Mouse (Mus musculus) brain, adult 2 months (tissue): ENCODE measurements around the gene H2-Q10.

Experiments
- DNase-seq: peaks from one replicate; pipeline ENCODE4 v3.0.0; 2011; ENCODE audit warnings: low read depth, low spot score

H2-Q10 gene

DNA sequence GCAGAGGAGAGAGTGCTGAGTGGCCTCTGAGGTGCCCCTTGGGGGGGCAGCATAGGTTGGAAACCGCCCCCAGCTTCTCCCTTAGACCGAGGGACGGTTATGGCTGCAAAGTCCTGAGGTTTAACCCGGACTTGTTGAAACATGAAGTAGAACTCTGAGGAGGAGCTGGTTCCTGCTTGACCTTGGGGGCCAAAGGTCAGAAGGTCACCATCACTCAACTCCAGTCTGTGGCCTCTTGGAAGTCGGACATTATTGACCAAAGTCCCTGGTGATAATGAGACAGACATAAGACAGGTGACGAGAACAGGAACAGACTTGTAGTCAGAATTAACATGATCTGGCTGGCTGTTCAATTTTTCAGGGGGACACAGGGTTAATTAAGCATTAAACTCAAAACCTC lies 44.9 kb downstream of the H2-Q10 start:
- DNase-seq = no peak

DNA sequence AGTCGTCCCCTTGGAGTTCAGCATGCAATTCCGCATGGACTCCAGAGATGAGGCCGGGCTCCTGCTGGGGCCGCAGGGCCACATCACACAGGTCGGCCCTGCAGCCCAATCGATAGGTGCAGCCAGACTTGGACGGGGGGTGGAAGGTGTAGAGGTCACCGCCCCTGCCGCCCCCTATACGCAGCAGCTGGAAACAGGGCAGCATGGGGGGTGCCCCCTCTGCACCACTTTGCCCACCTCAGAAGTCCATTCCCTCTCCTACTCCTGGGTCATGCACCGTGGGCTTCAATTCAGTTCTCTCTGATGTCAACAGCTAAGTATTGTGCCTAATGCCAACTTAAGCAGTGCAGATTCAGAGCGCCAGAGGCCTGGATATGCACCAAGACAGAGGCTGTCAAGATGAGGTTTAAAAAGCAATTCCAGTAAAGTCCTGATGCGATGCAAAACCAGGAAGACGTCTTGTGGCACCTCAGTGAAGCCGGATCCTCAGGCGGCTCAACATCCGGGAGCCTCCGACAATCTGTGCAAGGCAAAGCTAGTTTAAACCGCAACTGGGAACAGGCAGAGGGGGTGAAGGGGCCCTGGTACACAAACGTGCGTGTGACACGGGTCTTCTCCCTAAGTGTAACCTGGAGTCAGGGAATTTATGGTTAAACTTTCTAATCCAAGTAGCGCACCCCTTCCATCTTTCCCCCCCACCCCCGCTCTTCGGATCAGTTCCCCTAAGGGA lies 46.2 kb downstream of the H2-Q10 start:
- peak; percentile 45 for DNase-seq

DNA sequence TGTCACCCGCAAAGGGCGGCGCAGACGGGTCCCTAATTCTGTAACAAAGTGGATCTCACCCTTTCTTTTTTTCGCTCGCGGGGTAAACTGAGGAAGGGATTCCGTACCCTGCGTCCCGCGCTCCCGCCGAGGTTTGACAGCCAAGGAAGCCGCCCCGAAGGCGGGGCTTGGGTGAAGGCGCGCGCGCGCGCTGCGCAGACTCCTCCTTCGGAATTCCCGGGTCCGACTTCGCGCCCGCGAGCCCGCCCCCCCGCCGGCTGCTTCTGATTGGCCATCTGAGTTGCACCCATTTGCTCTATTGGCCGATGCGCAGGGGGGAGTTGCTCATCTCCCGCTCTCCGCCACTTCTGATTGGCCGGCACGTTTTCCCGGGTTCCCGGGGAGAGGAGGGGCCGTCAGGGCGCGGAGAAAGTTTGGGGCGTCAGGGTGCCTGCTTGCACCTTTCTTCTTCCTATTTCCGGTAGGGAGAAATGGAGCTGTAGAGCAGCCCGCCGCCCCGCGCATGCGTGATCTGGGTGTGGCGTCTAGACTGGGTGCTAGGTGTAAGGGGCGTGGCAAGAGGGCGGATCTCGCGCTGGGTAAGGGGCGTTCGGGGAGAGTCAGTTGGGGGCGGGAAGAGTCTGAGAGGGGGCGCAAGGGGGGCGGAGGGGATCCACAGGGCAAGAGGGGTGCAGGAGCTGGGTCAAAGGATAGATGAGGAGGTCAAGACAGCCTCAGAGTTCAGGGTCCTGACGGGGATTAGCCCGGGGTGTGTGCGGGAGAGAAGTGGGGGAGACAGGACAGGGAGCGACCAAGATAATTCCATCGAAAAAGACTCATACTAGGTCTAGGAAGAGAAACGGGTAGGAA lies 47.0 kb downstream of the H2-Q10 start, which contains the start of the genes Tcf19 and Cchcr1:
Gene Tcf19, minus strand, starts transcription at position 173 of the 849 bp plus-strand sequence.
Gene Cchcr1, plus strand, starts transcription at position 449 of the 849 bp plus-strand sequence.
- peak; percentile 96 for DNase-seq

DNA sequence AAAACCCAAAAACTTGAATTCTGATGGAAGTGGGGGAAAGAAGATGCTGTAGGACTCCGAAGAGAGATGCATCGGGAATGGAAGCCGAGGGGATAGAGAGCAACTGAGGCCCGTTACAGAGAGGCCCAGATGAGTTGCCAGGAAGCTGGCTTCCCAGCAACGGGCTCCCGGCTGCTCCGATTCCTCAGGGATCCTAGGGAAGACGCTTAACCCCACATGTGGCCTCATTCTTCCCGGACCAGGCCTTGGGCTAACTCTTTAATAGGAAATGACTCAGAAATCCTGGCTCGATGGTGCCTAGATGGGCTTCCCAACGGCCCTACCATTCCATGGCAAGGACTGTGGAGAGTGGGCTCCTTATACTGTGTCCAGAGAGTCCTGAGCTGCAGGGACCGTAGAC lies 47.6 kb downstream of the H2-Q10 start:
- no peak for DNase-seq
